Mouse (Mus musculus) CD8-positive naive resting alpha-beta T cell, adult 2 months (primary cell): ENCODE results near the gene Obscn.

Experiments
- DNase-seq, 2 experiments: peaks; one replicate each; pipeline ENCODE4 v3.0.0; 2022; ENCODE audit warnings: low read depth in 2 of 2, low spot score in 2 of 2

Obscn gene

DNA sequence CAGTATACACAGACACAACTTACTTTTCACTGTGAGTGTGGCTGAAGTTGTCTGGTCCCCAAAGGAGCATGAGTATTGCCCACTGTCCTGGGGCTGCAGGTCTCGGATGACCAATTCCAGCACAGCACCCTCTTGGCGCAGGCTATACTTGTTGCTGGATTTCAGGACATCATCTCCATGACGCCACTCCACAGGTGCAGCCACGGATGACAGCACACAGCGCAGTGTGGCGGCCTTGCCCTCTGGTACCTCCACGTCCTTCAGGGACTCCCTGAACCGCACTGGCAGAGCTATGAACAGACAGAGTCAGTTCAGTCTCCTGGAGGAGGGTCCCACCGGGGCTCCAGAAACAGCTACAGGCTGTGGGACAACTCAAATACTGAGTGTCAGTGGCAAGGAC is 68.3 kb downstream of the Obscn start:
- no peak for DNase-seq

GRCm38 (mm10) chr11:59058025-59058424 is 78.2 kb downstream of the Obscn start:
- DNase-seq, result no peak

- DNase-seq, result no peak
Observed at GRCm38 (mm10) chr11:59051031-59051430, 85.2 kb downstream of the Obscn start.

DNA sequence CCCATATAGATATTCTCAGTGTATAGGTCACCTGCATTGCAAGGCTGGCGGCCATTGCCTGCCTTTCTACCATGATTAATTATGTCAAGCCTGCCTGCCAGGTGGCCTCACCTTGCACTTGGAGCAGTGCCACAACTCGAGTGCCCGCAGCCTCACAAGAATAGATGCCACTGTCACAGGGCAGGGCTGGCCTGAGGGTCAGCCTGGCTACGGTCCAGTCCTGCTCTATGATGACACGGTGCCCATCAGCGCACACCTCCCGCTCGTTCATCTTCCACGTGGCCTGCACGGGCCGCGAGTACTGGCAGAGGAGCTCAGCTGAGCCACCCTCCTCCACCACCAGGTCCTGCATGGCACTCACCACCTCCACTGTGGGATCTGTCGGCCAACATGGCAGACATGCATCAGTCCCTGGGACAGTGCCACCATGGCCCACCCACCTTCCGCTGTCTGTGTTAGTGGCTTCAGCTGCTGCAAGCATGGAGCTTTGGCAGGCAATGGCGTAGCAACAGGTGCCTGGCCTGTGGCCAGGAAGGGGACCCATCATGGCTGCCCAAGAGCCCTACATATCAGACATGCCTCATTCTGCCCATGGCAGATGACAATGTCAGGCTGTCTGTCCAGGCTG is 91.4 kb downstream of the Obscn start:
- no peak for DNase-seq

GRCm38 (mm10) chr11:59029003-59029402 is 107.2 kb downstream of the Obscn start:
- no peak for DNase-seq

- DNase-seq, result no peak
Observed at GRCm38 (mm10) chr11:59026411-59026810, 109.8 kb downstream of the Obscn start.

- no peak for DNase-seq
Observed at GRCm38 (mm10) chr11:59015052-59015451, 121.2 kb downstream of the Obscn start.

GRCm38 (mm10) chr11:59002327-59003079 is 133.7 kb downstream of the Obscn start:
- DNase-seq, result no peak

GRCm38 (mm10) chr11:59000635-59001034 is 135.6 kb downstream of the Obscn start:
- DNase-seq, result no peak

- DNase-seq, result no peak
Observed at GRCm38 (mm10) chr11:58999830-59000229, 136.4 kb downstream of the Obscn start.

GRCm38 (mm10) chr11:58999158-58999557 is 137.0 kb downstream of the Obscn start:
- DNase-seq, result no peak

- no peak for DNase-seq
Observed at GRCm38 (mm10) chr11:58997541-58997940, 138.7 kb downstream of the Obscn start.

DNA sequence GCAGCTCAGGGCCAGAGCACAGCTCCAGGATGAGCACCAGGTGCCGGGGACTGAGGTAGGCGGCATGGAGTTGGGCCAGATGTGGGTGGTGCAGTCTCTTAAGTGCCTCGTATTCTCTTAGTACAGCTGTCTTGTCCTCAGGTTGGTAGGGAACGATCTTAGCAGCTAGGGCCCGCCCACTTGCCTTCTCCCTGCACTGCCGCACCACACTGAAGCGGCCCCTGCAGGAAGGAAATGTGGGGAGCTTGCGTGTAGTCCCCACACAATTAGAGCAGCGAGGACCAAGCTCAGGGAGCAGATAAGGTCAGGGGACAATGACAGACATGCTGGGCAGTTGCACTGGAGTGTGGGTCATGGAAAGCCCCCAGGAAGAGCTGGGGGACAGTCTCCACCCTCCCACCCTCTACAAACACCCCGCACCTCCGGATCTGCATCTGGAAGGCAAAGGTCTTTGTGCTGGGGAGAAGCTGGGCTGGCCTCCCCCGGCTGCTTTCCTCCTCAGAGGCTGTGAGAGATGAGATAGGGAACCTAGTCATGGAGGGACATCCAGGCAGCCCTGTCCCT is 140.3 kb downstream of the Obscn start:
- peak in 1 of 2 experiments; percentile 18 for DNase-seq

- DNase-seq, result no peak
Observed at GRCm38 (mm10) chr11:58995061-58995806, 141.0 kb downstream of the Obscn start.

DNA sequence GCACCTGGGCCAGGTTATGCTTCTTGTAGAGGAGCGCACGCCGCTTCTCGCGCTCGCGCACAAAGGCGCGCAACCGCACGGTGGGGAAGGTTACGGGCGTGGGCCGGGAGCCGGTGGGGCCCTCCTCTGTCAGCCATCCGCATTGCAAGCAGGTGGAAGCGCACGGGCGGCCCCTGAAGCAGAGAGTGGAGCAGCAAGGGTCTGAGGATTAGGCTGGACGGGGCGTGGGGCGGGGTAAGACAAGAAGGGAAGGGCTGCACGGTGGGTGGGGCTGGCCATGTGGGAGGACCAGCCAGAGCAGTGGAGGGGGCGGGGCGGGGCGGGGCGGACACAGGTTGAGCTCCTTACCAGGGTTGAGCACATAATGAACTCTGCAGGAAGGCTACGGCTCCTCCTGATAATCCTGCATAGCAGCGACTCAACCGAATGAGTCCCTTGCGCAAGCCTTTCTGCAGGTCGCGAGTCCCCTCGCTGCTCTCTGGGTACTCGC is 141.8 kb downstream of the Obscn start:
- peak in 1 of 2 experiments; percentile 32 for DNase-seq

GRCm38 (mm10) chr11:58993091-58993670 is 143.0 kb downstream of the Obscn start:
- no peak for DNase-seq

DNA sequence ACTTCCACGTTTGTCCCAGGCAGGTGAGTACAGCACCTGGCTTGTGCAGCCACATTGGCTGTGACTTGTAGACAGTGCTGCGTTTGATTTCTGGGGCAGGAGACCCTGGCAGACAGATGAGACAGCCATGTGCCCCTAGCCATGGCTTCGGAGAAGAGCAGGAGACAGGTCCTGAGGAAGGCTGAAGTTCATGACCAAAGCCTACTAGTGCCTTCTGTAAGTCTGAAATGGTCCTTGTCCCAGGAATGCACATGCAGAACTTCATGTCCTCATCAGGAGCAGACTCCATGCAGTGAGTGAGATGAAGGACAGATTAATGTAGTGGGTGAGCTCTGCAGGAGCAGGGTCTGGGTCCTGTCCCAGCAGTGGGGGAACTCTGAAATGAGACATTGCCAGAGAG is 144.3 kb downstream of the Obscn start:
- no peak for DNase-seq

DNA sequence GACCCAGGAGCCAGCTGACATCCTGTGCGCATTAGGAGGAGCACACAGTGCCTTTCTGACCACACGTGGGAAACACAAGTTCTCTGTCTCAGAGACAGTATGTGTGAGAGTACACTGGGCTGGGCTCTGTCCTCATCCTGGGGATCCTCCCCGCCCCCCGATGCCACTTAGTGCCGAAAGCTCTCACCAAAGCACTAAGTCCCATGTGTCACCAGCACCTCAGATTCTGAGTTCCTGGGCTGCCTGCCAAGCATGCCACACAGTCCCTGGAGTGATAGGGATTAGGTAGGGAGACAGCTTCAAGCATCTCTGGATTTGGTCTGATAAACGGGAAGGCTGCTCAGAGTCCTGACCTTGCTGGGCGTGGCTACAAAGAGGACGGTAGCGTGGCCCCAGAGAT is 145.4 kb downstream of the Obscn start:
- DNase-seq, result no peak

- no peak for DNase-seq
Observed at GRCm38 (mm10) chr11:58990141-58990540, 146.1 kb downstream of the Obscn start.

DNA sequence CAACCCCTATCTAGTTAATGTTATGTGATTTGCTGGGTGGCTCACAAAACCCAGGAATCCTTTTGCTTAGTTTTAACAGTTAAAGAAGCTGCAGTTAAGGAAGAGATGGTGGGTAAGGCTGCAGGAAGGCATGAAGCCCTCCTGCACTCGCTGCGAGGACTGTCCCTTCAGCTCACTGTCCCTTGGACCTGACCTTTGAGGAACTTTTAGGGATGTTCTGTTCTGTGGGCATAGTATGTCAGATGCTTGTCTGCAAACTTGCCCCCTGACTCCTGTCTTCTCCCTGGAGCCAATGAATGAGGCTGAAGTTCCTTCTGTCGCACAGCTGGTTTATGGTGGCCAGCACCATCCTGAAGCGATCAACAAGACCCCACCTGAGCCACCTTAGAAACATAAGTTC is 147.0 kb downstream of the Obscn start:
- no peak for DNase-seq

DNA sequence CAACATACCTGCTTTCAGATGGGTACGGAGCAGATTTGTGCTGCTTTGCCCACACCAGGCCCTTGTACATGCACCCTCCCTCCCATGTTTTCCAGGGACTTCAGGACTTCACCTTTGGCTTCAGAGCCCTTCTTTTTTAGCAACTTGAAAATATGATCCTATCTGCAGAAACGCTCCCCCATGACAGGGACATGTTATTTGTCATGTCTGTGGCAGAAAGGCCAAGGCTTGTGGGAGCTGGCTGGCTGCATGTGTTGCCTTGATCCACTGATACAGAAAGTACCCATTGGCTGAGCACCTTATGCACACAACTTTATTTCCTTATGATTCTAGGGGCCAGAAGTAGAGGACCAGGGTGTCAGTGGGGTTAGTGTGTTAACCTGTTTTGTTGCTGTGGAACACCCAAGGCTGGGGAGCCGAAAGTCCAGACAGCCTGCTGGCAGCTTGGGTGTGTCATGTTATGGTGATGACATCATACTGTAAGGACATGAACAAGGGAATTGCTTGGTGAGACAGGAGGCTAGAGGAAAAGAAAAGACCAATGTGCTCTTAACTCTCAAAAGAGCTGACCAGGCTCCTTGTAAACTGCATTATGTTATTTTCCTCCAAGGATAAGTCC is 150.8 kb downstream of the Obscn start:
- no peak for DNase-seq
